ENCODE assay signal across 9 mouse cellular contexts in the genomic region with DNA sequence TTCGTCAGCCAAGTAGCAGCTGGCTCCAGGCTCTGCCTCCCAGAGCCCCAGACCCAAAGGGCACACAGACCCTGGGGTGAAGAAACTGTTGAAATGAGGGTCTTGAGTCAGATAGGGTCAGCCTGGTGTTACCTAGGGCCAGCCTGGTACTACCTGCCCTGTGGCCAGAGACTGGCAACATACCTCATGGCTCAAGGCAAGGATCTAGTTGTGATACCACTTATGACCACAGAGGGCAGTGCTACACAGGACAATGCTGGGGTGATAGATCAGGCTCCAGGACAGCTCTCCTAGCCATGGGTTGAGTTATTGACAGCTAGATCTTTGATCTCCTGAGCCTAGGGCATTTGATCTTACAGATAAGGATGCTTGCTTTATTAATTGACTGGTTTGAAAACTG. TPM values are rescaled to one million over a fixed set of nuclear protein-coding genes. Genes with fewer than 3 reads are reported as not detected.
DNase-seq lines count a peak whose midpoint lies in the region; ATAC-seq and TF ChIP-seq lines count a peak whose summit lies in the region.
"Had no signal": no experiment of that assay in that cellular context is flagged by ENCODE, and none has a peak within 500 bp of the region (broad histone marks: within the 10 kb centered on the region; RNA-seq: fewer than 3 reads in every experiment).

No protein-coding gene starts in this region.

- WGBS in forebrain, embryonic 11.5 days, result 94% methylated on average over 1 of the region's 1 CpGs
- 94% methylated on average over 1 of the region's 1 CpGs for WGBS in midbrain, postnatal 0 days

- H3K27ac ChIP-seq in forebrain, embryonic 11.5 days (ENCODE audit: low read depth, low read length), result no peak overlapping the region
- no peak overlapping the region for H3K27ac ChIP-seq in midbrain, postnatal 0 days (ENCODE audit: low read depth, low read length)

- no peak overlapping the region for H3K9ac ChIP-seq in forebrain, embryonic 11.5 days (ENCODE audit: low read length)
- no peak overlapping the region for H3K9ac ChIP-seq in midbrain, postnatal 0 days (replicated peaks; ENCODE audit: low read length, poor library complexity, severe bottlenecking)

- no peak overlapping the region for H3K4me3 ChIP-seq in forebrain, embryonic 11.5 days (ENCODE audit: low read depth, low read length)
- H3K4me3 ChIP-seq in midbrain, postnatal 0 days (ENCODE audit: low read depth, low read length), result no peak overlapping the region
- H3K4me3 ChIP-seq: myocyte had no signal

- 0 out of 2 replicates have a peak, but pooled peaks have one; percentile 46 for ATAC-seq in forebrain, embryonic 11.5 days (replicated peaks; ENCODE audit: low FRiP score)
- ATAC-seq in inflammation-experienced regulatory T-cells, adult 6 months, result peak; percentile 83
- no peak for ATAC-seq in midbrain, postnatal 0 days (ENCODE audit: low FRiP score)

- H3K27me3 ChIP-seq in forebrain, embryonic 11.5 days (ENCODE audit: control insufficient read depth, insufficient read depth, low read length), result no peaks in the 10 kb centered on the region
- no peaks in the 10 kb centered on the region for H3K27me3 ChIP-seq in midbrain, postnatal 0 days (ENCODE audit: insufficient read depth, low read length)

- peak; percentile 86 for TF ChIP-seq CTCF in midbrain, postnatal 0 days (IDR thresholded peaks at IDR 0.05)

- H3K4me2 ChIP-seq in forebrain, embryonic 11.5 days (ENCODE audit: low read depth, low read length, severe bottlenecking), result no peak overlapping the region
- no peak overlapping the region for H3K4me2 ChIP-seq in midbrain, postnatal 0 days (ENCODE audit: low read depth, low read length, poor library complexity, severe bottlenecking)

- intact Hi-C loops in left cerebral cortex, postnatal 36 days (cut with DNase I), result loop anchor here (5.0 to 10.0 kb wide), 3 partner anchors 63 to 535 kb away; no protein-coding TSS in a partner anchor

- peak; percentile 45 for DNase-seq in right cerebral cortex, adult 18-20 months
- DNase-seq in right cerebral cortex, postnatal 36 days (ENCODE audit: low spot score in 2 of 2), result no peak
- peak; percentile 79 for DNase-seq in adrenal gland, postnatal 10 days
- peak; percentile 69 for DNase-seq in forebrain, embryonic 11.5 days (ENCODE audit: low spot score)
- DNase-seq in left cerebral cortex, postnatal 36 days (ENCODE audit: low spot score in 2 of 2), result peak; percentile 27 to 50
- peak; percentile 64 for DNase-seq in midbrain, postnatal 0 days (ENCODE audit: low spot score)
- DNase-seq in testis, postnatal 10 days (ENCODE audit: low spot score), result peak; percentile 79

- H3K36me3 ChIP-seq in forebrain, embryonic 11.5 days (ENCODE audit: control insufficient read depth, insufficient read depth, low read length), result no peaks in the 10 kb centered on the region
- no peaks in the 10 kb centered on the region for H3K36me3 ChIP-seq in midbrain, postnatal 0 days (ENCODE audit: insufficient read depth, low read length)

- H3K4me1 ChIP-seq in forebrain, embryonic 11.5 days (replicated peaks; ENCODE audit: control insufficient read depth, insufficient read depth, low read length), result no peaks in the 10 kb centered on the region
- H3K4me1 ChIP-seq in midbrain, postnatal 0 days (ENCODE audit: insufficient read depth, low read length), result no peaks in the 10 kb centered on the region

- H3K9me3 ChIP-seq in forebrain, embryonic 11.5 days (ENCODE audit: control insufficient read depth, low read length), result no peaks in the 10 kb centered on the region
- H3K9me3 ChIP-seq in midbrain, postnatal 0 days (ENCODE audit: low read length), result no peaks in the 10 kb centered on the region

RNA-seq across cellular contexts. Expression of gene Rmi2, which starts 44.6 kb away (rescaled TPM):
- total RNA-seq in adrenal gland, postnatal 10 days (2021), result 1 to 10 TPM; 1.6 to 1.8 TPM
- 4.9 and 5.0 TPM in 2 replicates for polyA plus RNA-seq in forebrain, embryonic 11.5 days (2014; fragmentation: Nextera tagmentation; extraction: Ambion mirVana)
- polyA plus RNA-seq in inflammation-experienced regulatory T-cells, adult 6 months (2017; shearing (Covaris generic)), result 1 to 10 TPM; 1.2 to 1.4 (median 1.2) TPM
- total RNA-seq in left cerebral cortex, postnatal 36 days (2021), result under 1 TPM; 0.18 to 0.25 TPM
- 0.14 and 1.1 TPM in 2 replicates for total RNA-seq in midbrain, postnatal 0 days (2014; rRNA removed)
- 0.22 and 0.25 TPM in 2 replicates for polyA plus RNA-seq in midbrain, postnatal 0 days (2015; fragmentation: Nextera tagmentation; extraction: Ambion mirVana)

Comparison
In these comparisons a context has a peak if more than half of its experiments do, and no peak if none do; other contexts are left out.
1. DNase-seq: peak in right cerebral cortex, adult 18-20 months (single experiment), adrenal gland, postnatal 10 days (single experiment), forebrain, embryonic 11.5 days (single experiment), left cerebral cortex, postnatal 36 days (2 of 2), midbrain, postnatal 0 days (single experiment) and testis, postnatal 10 days (single experiment); none in right cerebral cortex, postnatal 36 days (0 of 2).